Mouse (Mus musculus) liver, postnatal 0 days (tissue): Measurements from ENCODE around the gene Sergef.

Source experiments
- CTCF ChIP-seq: sonication (generic); IDR thresholded peaks from 2 replicates; pipeline ENCODE4 v1.5.1; 2016; ENCODE audit warnings: antibody characterized with exemption, low read depth
- EP300 ChIP-seq: IDR thresholded peaks from 2 replicates; pipeline ENCODE4 v1.6.1; 2016; ENCODE audit warnings: antibody characterized with exemption, low read depth, mild to moderate bottlenecking

DNA sequence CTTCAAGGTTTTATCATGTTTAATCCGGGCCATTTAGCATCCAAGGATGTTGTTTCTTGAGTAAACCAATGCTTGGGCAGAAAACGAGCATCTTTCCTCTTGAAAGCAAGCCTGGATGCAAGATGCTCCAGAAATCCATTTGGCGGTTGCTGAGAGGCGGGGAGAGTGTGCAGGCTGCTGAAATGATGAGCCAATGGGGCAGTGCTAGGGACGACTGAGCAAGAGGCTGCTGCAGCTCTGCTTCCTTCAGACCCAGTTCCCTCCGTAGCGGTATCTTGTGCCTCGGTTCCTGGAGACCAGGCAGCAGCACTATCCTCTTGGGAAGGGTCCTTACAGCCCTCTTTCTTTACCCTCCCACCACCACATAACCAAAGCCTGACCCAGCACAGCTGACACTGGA is 177.3 kb downstream of the Sergef start:
- TF ChIP-seq CTCF, result no peak
- no peak for TF ChIP-seq EP300
